24 mouse cellular contexts compared by ENCODE assay signal in genomic region chr7:50675444-50675843, GRCm38 (mm10).
DNase-seq lines count a peak whose midpoint lies in the region; ATAC-seq and TF ChIP-seq lines count a peak whose summit lies in the region.
"Had no signal": no experiment of that assay in that cellular context is flagged by ENCODE, and none has a peak within 500 bp of the region (broad histone marks: within the 10 kb centered on the region; RNA-seq: fewer than 3 reads in every experiment).

No protein-coding gene starts in this region.

- ATAC-seq in forebrain, embryonic 14.5 days: no peak
- ATAC-seq in forebrain, embryonic 12.5 days (ENCODE audit: low FRiP score): no peak
- ATAC-seq in frontal cortex, adult (ENCODE audit: low TSS enrichment): peak; percentile 34; the same call in 1 of the 2 replicates
- ATAC-seq: activated CD4-positive, CD25-positive, alpha-beta regulatory T cell, adult 4 months; hindbrain, postnatal 0 days; inflammation-experienced regulatory T-cells, adult 6 months; intestine, embryonic 16.5 days had no signal

- H3K36me3 ChIP-seq in forebrain, embryonic 14.5 days (ENCODE audit: control insufficient read depth, insufficient read depth, low read length): no peaks in the 10 kb centered on the region
- H3K36me3 ChIP-seq in forebrain, embryonic 12.5 days (replicated peaks): no peaks in the 10 kb centered on the region
- H3K36me3 ChIP-seq: heart, embryonic 12.5 days; heart, embryonic 15.5 days; hindbrain, embryonic 10.5 days had no signal

- WGBS in forebrain, embryonic 14.5 days: 79% methylated on average over 1 of the region's 1 CpGs
- 88% methylated on average over 1 of the region's 1 CpGs for WGBS in forebrain, embryonic 12.5 days
- 60% methylated on average over 1 of the region's 1 CpGs for WGBS in cerebellum, adult 2 months

- no peak overlapping the region for H3K27ac ChIP-seq in forebrain, embryonic 14.5 days (ENCODE audit: low read depth, low read length)
- H3K27ac ChIP-seq in forebrain, embryonic 12.5 days: no peak overlapping the region
- H3K27ac ChIP-seq in cerebellum, adult 2 months (ENCODE audit: insufficient read depth, low read length): no peak overlapping the region
- H3K27ac ChIP-seq: heart, embryonic 15.5 days; hindbrain, embryonic 10.5 days; hindbrain, embryonic 14.5 days; hindbrain, postnatal 0 days had no signal

- TF ChIP-seq POLR2A in cerebellum, adult 2 months (IDR thresholded peaks at IDR 0.05; ENCODE audit: borderline replicate concordance, insufficient read depth, low read length): no peak

- no peaks in the 10 kb centered on the region for H3K4me1 ChIP-seq in forebrain, embryonic 14.5 days (ENCODE audit: control insufficient read depth, insufficient read depth, low read length)
- H3K4me1 ChIP-seq in forebrain, embryonic 12.5 days: no peaks in the 10 kb centered on the region
- H3K4me1 ChIP-seq in cerebellum, adult 2 months (ENCODE audit: control insufficient read depth, insufficient read depth, low read length): no peaks in the 10 kb centered on the region
- H3K4me1 ChIP-seq: heart, embryonic 12.5 days; heart, embryonic 15.5 days; hindbrain, embryonic 10.5 days had no signal

- no peaks in the 10 kb centered on the region for H3K27me3 ChIP-seq in forebrain, embryonic 14.5 days (replicated peaks; ENCODE audit: control insufficient read depth, insufficient read depth, low read length)
- H3K27me3 ChIP-seq in forebrain, embryonic 12.5 days: no peaks in the 10 kb centered on the region
- H3K27me3 ChIP-seq in cerebellum, adult 2 months (ENCODE audit: control insufficient read depth, insufficient read depth, low read length): no peaks in the 10 kb centered on the region
- H3K27me3 ChIP-seq: heart, embryonic 12.5 days; heart, embryonic 15.5 days had no signal

- DNase-seq in forebrain, embryonic 14.5 days (ENCODE audit: low spot score): peak; percentile 3
- no peak for DNase-seq in frontal cortex, postnatal 25 days (ENCODE audit: low spot score in 2 of 2)
- DNase-seq in brain, embryonic 18.5 days (ENCODE audit: low read depth, low spot score): peak; percentile 8
- no peak for DNase-seq in cerebellum, adult 2 months
- DNase-seq: adrenal gland, adult 8-10 months; adrenal gland, postnatal 25 days; cerebellum, adult 11-12 months; cerebellum, adult 9-10 months; cerebellum, postnatal 14 days; gastrocnemius, postnatal 25 days; heart, adult 18-20 months; heart, postnatal 10 days; heart, postnatal 36 days; kidney, adult 18-20 months had no signal

- no peaks in the 10 kb centered on the region for H3K9me3 ChIP-seq in forebrain, embryonic 14.5 days (replicated peaks; ENCODE audit: control insufficient read depth, low read length)
- no peaks in the 10 kb centered on the region for H3K9me3 ChIP-seq in forebrain, embryonic 12.5 days
- H3K9me3 ChIP-seq: heart, embryonic 12.5 days; heart, embryonic 15.5 days; hindbrain, embryonic 10.5 days had no signal

- H3K9ac ChIP-seq in forebrain, embryonic 14.5 days (ENCODE audit: low read length): no peak overlapping the region
- H3K9ac ChIP-seq in forebrain, embryonic 12.5 days: no peak overlapping the region
- H3K9ac ChIP-seq: heart, embryonic 12.5 days; heart, embryonic 15.5 days; hindbrain, embryonic 14.5 days had no signal

- no peak overlapping the region for H3K4me2 ChIP-seq in forebrain, embryonic 14.5 days (ENCODE audit: low read length)
- H3K4me2 ChIP-seq in forebrain, embryonic 12.5 days: no peak overlapping the region
- H3K4me2 ChIP-seq: heart, embryonic 12.5 days; heart, embryonic 15.5 days; hindbrain, embryonic 14.5 days had no signal

- no peak overlapping the region for H3K4me3 ChIP-seq in forebrain, embryonic 14.5 days (ENCODE audit: low read depth, low read length)
- no peak overlapping the region for H3K4me3 ChIP-seq in forebrain, embryonic 12.5 days (replicated peaks)
- H3K4me3 ChIP-seq in cerebellum, adult 2 months (replicated peaks; ENCODE audit: insufficient read depth, low read depth, low read length): no peak overlapping the region
- H3K4me3 ChIP-seq: heart, embryonic 12.5 days; heart, embryonic 15.5 days; hindbrain, embryonic 10.5 days had no signal

- TF ChIP-seq CTCF in cerebellum, adult 2 months (IDR thresholded peaks at IDR 0.05; ENCODE audit: borderline replicate concordance, insufficient read depth, low read depth, low read length): no peak

Comparison
In these comparisons a context has a peak if more than half of its experiments do, and no peak if none do; other contexts are left out.
1. DNase-seq: peak in forebrain, embryonic 14.5 days (single experiment) and brain, embryonic 18.5 days (single experiment); none in frontal cortex, postnatal 25 days (0 of 2) and cerebellum, adult 2 months (0 of 2).